Mouse (Mus musculus) lung, postnatal 0 days (tissue): Measurements from ENCODE around the gene Asb2.

Experiments used
- CTCF ChIP-seq: IDR thresholded peaks from 2 replicates; pipeline ENCODE4 v1.5.1; 2016; ENCODE audit warnings: antibody characterized with exemption, mild to moderate bottlenecking
- EP300 ChIP-seq: IDR thresholded peaks from 2 replicates; pipeline ENCODE4 v1.6.1; 2016; ENCODE audit warnings: antibody characterized with exemption, mild to moderate bottlenecking, control low read depth

GRCm38 (mm10) chr12:103389348-103389727, 33.5 kb upstream of the Asb2 start:
- TF ChIP-seq CTCF (no peak), EP300 (no peak)
